Mouse (Mus musculus): ENCODE data around the gene Clybl. TPM values are rescaled to one million over a fixed set of nuclear protein-coding genes. Genes with fewer than 3 reads are reported as not detected.
A peak's percentile ranks its signal among the peaks of the same experiment; 100 is the strongest.

Clybl gene
- polyA plus RNA-seq, 1 experiment from 2014 or later, result 28.6 TPM

GRCm38 (mm10) chr14:122393119-122393518 is 211.6 kb downstream of the Clybl start:
- H3K27ac ChIP-seq, result no peak overlapping the region
- no peak overlapping the region for H3K4me3 ChIP-seq
- H3K4me1 ChIP-seq (replicated peaks), result peaks cover 15% of the 10 kb centered on the region
- peaks cover 13% of the 10 kb centered on the region; the same call in 1 of the 2 replicates for H3K36me3 ChIP-seq
- H3K9me3 ChIP-seq, result no peaks in the 10 kb centered on the region
- no peak for DNase-seq (ENCODE audit: low spot score)
- H3K27me3 ChIP-seq (ENCODE audit: insufficient read depth, poor library complexity, severe bottlenecking), result peaks cover 18% of the 10 kb centered on the region
- WGBS, result 84% methylated on average over 1 of the region's 1 CpGs

GRCm38 (mm10) chr14:122398676-122399075 is 217.2 kb downstream of the Clybl start:
- WGBS, result 48% methylated on average over 4 of the region's 4 CpGs
- Histone ChIP-seq H3K4me1 (replicated peaks) (peaks cover 40% of the 10 kb centered on the region), H3K36me3 (peaks cover 16% of the 10 kb centered on the region; the same call in 1 of the 2 replicates), H3K27me3 (ENCODE audit: insufficient read depth, poor library complexity, severe bottlenecking) (peaks cover 61% of the 10 kb centered on the region), H3K9me3 (no peaks in the 10 kb centered on the region), H3K4me3 (no peak overlapping the region), H3K27ac (no peak overlapping the region)
- DNase-seq (ENCODE audit: low spot score), result no peak

- Histone ChIP-seq H3K9me3 (no peaks in the 10 kb centered on the region), H3K27ac (no peak overlapping the region), H3K36me3 (peaks cover 16% of the 10 kb centered on the region; the same call in 1 of the 2 replicates), H3K4me3 (no peak overlapping the region), H3K4me1 (replicated peaks) (peaks cover 52% of the 10 kb centered on the region), H3K27me3 (ENCODE audit: insufficient read depth, poor library complexity, severe bottlenecking) (peaks cover 73% of the 10 kb centered on the region)
- WGBS, result 82% methylated on average over 5 of the region's 5 CpGs
- no peak for DNase-seq (ENCODE audit: low spot score)
Observed at GRCm38 (mm10) chr14:122399906-122400305, 218.4 kb downstream of the Clybl start.

GRCm38 (mm10) chr14:122401886-122402285 is 220.4 kb downstream of the Clybl start:
- Histone ChIP-seq H3K4me1 (replicated peaks) (peaks cover 71% of the 10 kb centered on the region), H3K27me3 (ENCODE audit: insufficient read depth, poor library complexity, severe bottlenecking) (peaks cover 84% of the 10 kb centered on the region)
- no peak for DNase-seq (ENCODE audit: low spot score)

GRCm38 (mm10) chr14:122402716-122403258 is 221.3 kb downstream of the Clybl start:
- Histone ChIP-seq H3K27me3 (ENCODE audit: insufficient read depth, poor library complexity, severe bottlenecking) (peaks cover 89% of the 10 kb centered on the region), H3K4me1 (replicated peaks) (peaks cover 78% of the 10 kb centered on the region), H3K4me3 (peak overlapping the region; percentile 20), H3K9me3 (no peaks in the 10 kb centered on the region), H3K36me3 (0 out of 2 replicates have a peak, but pooled peaks cover 3% of the 10 kb centered on the region), H3K27ac (peak overlapping the region; percentile 95)
- WGBS, result 12% methylated on average over 12 of the region's 12 CpGs
- DNase-seq (ENCODE audit: low spot score), result peak; percentile 54

More at GRCm38 (mm10) chr14:122401886-122402285, 220.4 kb downstream of the Clybl start:
- no peak overlapping the region for H3K4me3 ChIP-seq
- 44% methylated on average over 11 of the region's 11 CpGs for WGBS
- H3K27ac ChIP-seq, result 0 out of 2 replicates have a peak overlapping the region, but pooled peaks have one; percentile 95
- no peaks in the 10 kb centered on the region for H3K9me3 ChIP-seq
- peaks cover 8% of the 10 kb centered on the region; the same call in 1 of the 2 replicates for H3K36me3 ChIP-seq

- peak overlapping the region; percentile 20; the same call in 1 of the 2 replicates for H3K4me3 ChIP-seq
- 0 out of 2 replicates have a peak, but pooled peaks cover 3% of the 10 kb centered on the region for H3K36me3 ChIP-seq
- H3K27me3 ChIP-seq (ENCODE audit: insufficient read depth, poor library complexity, severe bottlenecking), result peaks cover 92% of the 10 kb centered on the region
- DNase-seq (ENCODE audit: low spot score), result no peak
- H3K9me3 ChIP-seq, result no peaks in the 10 kb centered on the region
- H3K4me1 ChIP-seq (replicated peaks), result peaks cover 77% of the 10 kb centered on the region
- peak overlapping the region; percentile 95 for H3K27ac ChIP-seq
- 62% methylated on average over 3 of the region's 3 CpGs for WGBS
Observed at GRCm38 (mm10) chr14:122403422-122403940, 222.0 kb downstream of the Clybl start.

- no peak for DNase-seq (ENCODE audit: low spot score)
- WGBS, result 62% methylated on average over 7 of the region's 7 CpGs
- H3K27ac ChIP-seq, result peak overlapping the region; percentile 95
Observed at GRCm38 (mm10) chr14:122404596-122405154, 223.2 kb downstream of the Clybl start.

GRCm38 (mm10) chr14:122405236-122405635 is 223.7 kb downstream of the Clybl start:
- peaks cover 95% of the 10 kb centered on the region for H3K27me3 ChIP-seq (ENCODE audit: insufficient read depth, poor library complexity, severe bottlenecking)
- H3K9me3 ChIP-seq, result no peaks in the 10 kb centered on the region

More at GRCm38 (mm10) chr14:122404596-122405154, 223.2 kb downstream of the Clybl start:
- H3K27me3 ChIP-seq (ENCODE audit: insufficient read depth, poor library complexity, severe bottlenecking), result peaks cover 95% of the 10 kb centered on the region
- no peaks in the 10 kb centered on the region for H3K9me3 ChIP-seq
- H3K4me3 ChIP-seq, result peak overlapping the region; percentile 62
- H3K4me1 ChIP-seq (replicated peaks), result peaks cover 79% of the 10 kb centered on the region
- H3K36me3 ChIP-seq, result no peaks in the 10 kb centered on the region

GRCm38 (mm10) chr14:122405897-122406540 is 224.5 kb downstream of the Clybl start:
- peaks cover 77% of the 10 kb centered on the region for H3K4me1 ChIP-seq (replicated peaks)
- peaks cover 95% of the 10 kb centered on the region for H3K27me3 ChIP-seq (ENCODE audit: insufficient read depth, poor library complexity, severe bottlenecking)

More at GRCm38 (mm10) chr14:122405236-122405635, 223.7 kb downstream of the Clybl start:
- peak overlapping the region; percentile 95 for H3K27ac ChIP-seq
- peaks cover 81% of the 10 kb centered on the region for H3K4me1 ChIP-seq (replicated peaks)
- peak; percentile 30 for DNase-seq (ENCODE audit: low spot score)
- H3K36me3 ChIP-seq, result no peaks in the 10 kb centered on the region
- WGBS, result 36% methylated on average over 12 of the region's 12 CpGs
- peak overlapping the region; percentile 62 for H3K4me3 ChIP-seq

GRCm38 (mm10) chr14:122406541-122407219 is 225.2 kb downstream of the Clybl start:
- Histone ChIP-seq H3K36me3 (no peaks in the 10 kb centered on the region), H3K4me1 (replicated peaks) (peaks cover 76% of the 10 kb centered on the region), H3K4me3 (peak overlapping the region; percentile 62), H3K9me3 (no peaks in the 10 kb centered on the region), H3K27me3 (ENCODE audit: insufficient read depth, poor library complexity, severe bottlenecking) (peaks cover 95% of the 10 kb centered on the region), H3K27ac (peak overlapping the region; percentile 95)
- peak; percentile 83 for DNase-seq (ENCODE audit: low spot score)
- WGBS, result 2% methylated on average over 58 of the region's 58 CpGs

More at GRCm38 (mm10) chr14:122405897-122406540, 224.5 kb downstream of the Clybl start:
- Histone ChIP-seq H3K27ac (peak overlapping the region; percentile 95), H3K9me3 (no peaks in the 10 kb centered on the region), H3K4me3 (peak overlapping the region; percentile 62), H3K36me3 (no peaks in the 10 kb centered on the region)
- WGBS, result 2% methylated on average over 18 of the region's 18 CpGs
- DNase-seq (ENCODE audit: low spot score), result peak; percentile 42

- Histone ChIP-seq H3K4me1 (replicated peaks) (peaks cover 39% of the 10 kb centered on the region), H3K4me3 (no peak overlapping the region), H3K27ac (no peak overlapping the region), H3K27me3 (ENCODE audit: insufficient read depth, poor library complexity, severe bottlenecking) (peaks cover 49% of the 10 kb centered on the region), H3K9me3 (peaks cover 3% of the 10 kb centered on the region; the same call in 1 of the 2 replicates), H3K36me3 (peaks cover 4% of the 10 kb centered on the region)
- DNase-seq (ENCODE audit: low spot score), result no peak
- 53% methylated on average over 2 of the region's 2 CpGs for WGBS
Observed at GRCm38 (mm10) chr14:122412841-122413541, 231.5 kb downstream of the Clybl start.

- H3K27ac ChIP-seq, result peak overlapping the region; percentile 13; the same call in 1 of the 2 replicates
- peaks cover 37% of the 10 kb centered on the region for H3K4me1 ChIP-seq (replicated peaks)
- 63% methylated on average over 2 of the region's 2 CpGs for WGBS
- peaks cover 4% of the 10 kb centered on the region for H3K36me3 ChIP-seq
- H3K9me3 ChIP-seq, result peaks cover 3% of the 10 kb centered on the region; the same call in 1 of the 2 replicates
- no peak overlapping the region for H3K4me3 ChIP-seq
- DNase-seq (ENCODE audit: low spot score), result no peak
- peaks cover 49% of the 10 kb centered on the region for H3K27me3 ChIP-seq (ENCODE audit: insufficient read depth, poor library complexity, severe bottlenecking)
Observed at GRCm38 (mm10) chr14:122413542-122413928, 232.0 kb downstream of the Clybl start.

Measured in hindbrain, embryonic 10.5 days (tissue).